Mouse (Mus musculus): ENCODE results near the gene Gm49380. TPM values are rescaled to one million over a fixed set of nuclear protein-coding genes. Genes with fewer than 3 reads are reported as not detected.

Gm49380 gene
- polyA plus RNA-seq, 1 experiment from 2014 or later: 0.36 TPM

DNA sequence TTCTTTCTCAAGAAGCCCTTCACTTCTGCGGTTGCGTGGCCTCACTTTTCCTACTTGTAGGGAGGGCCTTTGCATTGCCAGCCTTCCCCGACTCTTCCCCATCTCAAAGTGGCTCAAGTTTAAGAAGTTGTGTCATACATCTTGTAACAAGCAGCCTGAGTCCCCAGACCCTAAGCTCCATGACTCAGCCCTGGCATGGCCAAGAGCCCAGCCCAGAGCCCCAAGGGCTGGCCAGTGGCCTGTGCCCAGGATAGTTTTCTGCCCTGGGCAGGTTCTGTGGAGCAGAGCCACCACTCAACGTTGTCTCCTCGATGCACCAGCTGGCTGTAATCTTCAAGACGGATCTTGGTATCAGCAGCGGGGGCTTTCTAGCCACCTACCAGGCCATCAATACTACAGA lies 8.4 kb downstream of the Gm49380 start:
- H3K4me1 ChIP-seq: peaks cover 67% of the 10 kb centered on the region

GRCm38 (mm10) chr9:44101490-44101889 lies 11.8 kb downstream of the Gm49380 start, which contains the start of gene Mfrp:
Gene Mfrp (plus strand): TSS chr9:44101729.
- 53% methylated on average over 9 of the region's 9 CpGs for WGBS
- Histone ChIP-seq H3K9me3 (no peaks in the 10 kb centered on the region), H3K27ac (peak within 1 kb of the TSS; percentile 22), H3K27me3 (ENCODE audit: poor library complexity, severe bottlenecking) (no peaks in the 10 kb centered on the region), H3K4me3 (0 out of 2 replicates have a peak within 1 kb of the TSS, but pooled peaks have one; percentile 0), H3K36me3 (replicated peaks) (peaks cover 44% of the 10 kb centered on the region), H3K4me1 (peaks cover 42% of the 10 kb centered on the region)
- DNase-seq (ENCODE audit: extremely low spot score, low spot score): no peak

More for the DNA sequence above, 8.4 kb downstream of the Gm49380 start:
- H3K27me3 ChIP-seq (ENCODE audit: poor library complexity, severe bottlenecking): no peaks in the 10 kb centered on the region
- no peaks in the 10 kb centered on the region for H3K9me3 ChIP-seq
- 94% methylated on average over 7 of the region's 7 CpGs for WGBS
- H3K4me3 ChIP-seq: no peak overlapping the region
- H3K36me3 ChIP-seq (replicated peaks): peaks cover 73% of the 10 kb centered on the region
- no peak overlapping the region for H3K27ac ChIP-seq
- DNase-seq (ENCODE audit: extremely low spot score, low spot score): no peak

DNA sequence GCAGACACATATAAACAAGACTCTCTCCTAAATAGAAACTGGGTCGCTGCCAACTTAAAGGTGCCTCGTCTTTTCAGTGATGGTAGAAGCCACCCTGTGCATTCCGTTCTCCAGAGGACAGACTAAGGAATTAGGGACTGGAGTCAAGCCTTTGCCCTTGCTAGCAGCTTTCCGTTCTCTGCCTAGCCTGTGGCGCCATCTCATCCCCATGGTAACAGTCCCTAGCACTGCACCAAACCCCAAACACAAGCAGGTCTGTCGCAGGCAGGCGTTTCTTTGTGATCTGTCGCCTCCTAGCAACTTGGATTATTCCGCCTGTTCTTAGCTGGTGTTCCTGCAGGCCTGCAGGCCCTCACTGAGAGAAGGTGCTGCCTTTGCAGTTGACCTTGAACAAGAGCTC lies 16.8 kb downstream of the Gm49380 start:
- no peaks in the 10 kb centered on the region for H3K27me3 ChIP-seq (ENCODE audit: poor library complexity, severe bottlenecking)
- WGBS: 18% methylated on average over 9 of the region's 9 CpGs
- H3K4me1 ChIP-seq: peaks cover 26% of the 10 kb centered on the region
- peaks cover 18% of the 10 kb centered on the region for H3K36me3 ChIP-seq (replicated peaks)
- peak; percentile 65 for DNase-seq (ENCODE audit: extremely low spot score, low spot score)
- H3K4me3 ChIP-seq: no peak overlapping the region
- peak overlapping the region; percentile 54 for H3K27ac ChIP-seq
- no peaks in the 10 kb centered on the region for H3K9me3 ChIP-seq

DNA sequence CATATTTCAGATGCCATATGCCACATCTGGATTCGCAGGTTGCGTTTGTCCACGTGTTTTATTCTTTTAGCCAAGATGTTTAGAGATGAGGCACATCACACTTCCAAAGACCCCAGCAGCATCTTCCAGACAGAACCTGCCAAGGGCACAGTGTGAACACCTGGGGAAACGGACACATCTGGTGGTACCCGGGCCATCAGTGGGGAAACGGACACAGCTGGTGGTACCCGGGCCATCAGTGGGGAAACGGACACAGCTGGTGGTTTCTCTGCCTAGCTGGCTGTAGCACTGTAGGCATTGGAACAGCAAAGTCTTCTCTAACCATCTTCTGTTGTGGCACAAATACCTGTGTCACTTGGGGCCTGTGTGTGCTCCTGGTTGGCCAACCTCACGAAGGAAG lies 17.5 kb downstream of the Gm49380 start:
- Histone ChIP-seq H3K27me3 (ENCODE audit: poor library complexity, severe bottlenecking) (no peaks in the 10 kb centered on the region), H3K27ac (no peak overlapping the region), H3K9me3 (no peaks in the 10 kb centered on the region), H3K4me3 (no peak overlapping the region), H3K36me3 (replicated peaks) (peaks cover 25% of the 10 kb centered on the region), H3K4me1 (peaks cover 21% of the 10 kb centered on the region)
- DNase-seq (ENCODE audit: extremely low spot score, low spot score): no peak
- WGBS: 93% methylated on average over 9 of the region's 9 CpGs

- peaks cover 23% of the 10 kb centered on the region for H3K4me1 ChIP-seq
- H3K27ac ChIP-seq: no peak overlapping the region
- DNase-seq (ENCODE audit: extremely low spot score, low spot score): no peak
- no peak overlapping the region for H3K4me3 ChIP-seq
- H3K9me3 ChIP-seq: no peaks in the 10 kb centered on the region
- H3K27me3 ChIP-seq (ENCODE audit: poor library complexity, severe bottlenecking): no peaks in the 10 kb centered on the region
- 82% methylated on average over 3 of the region's 3 CpGs for WGBS
- peaks cover 34% of the 10 kb centered on the region for H3K36me3 ChIP-seq (replicated peaks)
Measured at GRCm38 (mm10) chr9:44094737-44095136, 18.6 kb downstream of the Gm49380 start.

DNA sequence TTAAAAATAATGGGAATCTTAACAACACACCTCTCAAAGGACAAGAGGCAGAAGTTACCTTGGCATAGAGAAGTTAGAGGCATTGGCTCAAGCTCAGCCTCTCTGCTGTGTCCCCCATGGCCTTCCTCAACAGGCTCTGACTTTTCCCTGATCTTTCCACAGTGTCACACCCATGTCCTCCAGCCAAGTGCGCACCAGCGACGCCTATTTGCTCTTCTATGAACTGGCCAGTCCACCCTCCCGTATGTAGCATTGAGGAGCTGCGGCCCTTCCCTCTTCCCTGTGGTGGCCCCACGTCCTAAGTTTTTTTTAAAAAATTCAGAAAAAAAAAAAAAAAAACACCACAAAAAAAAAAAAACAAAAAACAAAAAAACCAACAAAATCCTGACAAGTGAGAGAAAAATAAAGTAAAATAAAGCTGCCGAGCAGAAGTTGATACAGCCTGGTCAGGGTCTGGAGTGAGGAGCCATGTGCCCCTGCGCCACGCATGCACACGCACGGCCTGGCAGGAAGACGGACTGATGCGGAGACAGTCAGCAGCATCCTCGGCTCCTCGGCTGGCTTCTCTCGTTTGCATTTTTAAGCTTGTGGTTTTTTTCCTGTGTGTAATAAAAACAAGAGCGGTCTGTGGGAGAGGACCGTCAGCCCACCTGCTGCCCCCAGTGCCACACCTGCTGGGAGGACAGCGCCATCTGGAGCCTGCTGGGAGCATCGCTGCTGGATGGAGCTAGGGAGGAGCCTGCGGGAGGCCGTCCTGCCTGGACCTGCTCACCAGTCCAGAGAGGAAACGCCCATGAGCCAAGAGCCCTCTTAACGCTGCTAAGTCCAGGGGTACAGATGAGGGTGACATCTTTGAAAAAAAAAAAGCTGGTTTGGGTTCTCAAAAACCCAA lies 19.4 kb downstream of the Gm49380 start:
- Histone ChIP-seq H3K9me3 (no peaks in the 10 kb centered on the region), H3K36me3 (replicated peaks) (peaks cover 34% of the 10 kb centered on the region), H3K27ac (no peak overlapping the region), H3K4me3 (no peak overlapping the region), H3K4me1 (peaks cover 32% of the 10 kb centered on the region), H3K27me3 (ENCODE audit: poor library complexity, severe bottlenecking) (peaks cover 6% of the 10 kb centered on the region)
- peak; percentile 73 for DNase-seq (ENCODE audit: extremely low spot score, low spot score)
- WGBS: 37% methylated on average over 24 of the region's 24 CpGs

DNA sequence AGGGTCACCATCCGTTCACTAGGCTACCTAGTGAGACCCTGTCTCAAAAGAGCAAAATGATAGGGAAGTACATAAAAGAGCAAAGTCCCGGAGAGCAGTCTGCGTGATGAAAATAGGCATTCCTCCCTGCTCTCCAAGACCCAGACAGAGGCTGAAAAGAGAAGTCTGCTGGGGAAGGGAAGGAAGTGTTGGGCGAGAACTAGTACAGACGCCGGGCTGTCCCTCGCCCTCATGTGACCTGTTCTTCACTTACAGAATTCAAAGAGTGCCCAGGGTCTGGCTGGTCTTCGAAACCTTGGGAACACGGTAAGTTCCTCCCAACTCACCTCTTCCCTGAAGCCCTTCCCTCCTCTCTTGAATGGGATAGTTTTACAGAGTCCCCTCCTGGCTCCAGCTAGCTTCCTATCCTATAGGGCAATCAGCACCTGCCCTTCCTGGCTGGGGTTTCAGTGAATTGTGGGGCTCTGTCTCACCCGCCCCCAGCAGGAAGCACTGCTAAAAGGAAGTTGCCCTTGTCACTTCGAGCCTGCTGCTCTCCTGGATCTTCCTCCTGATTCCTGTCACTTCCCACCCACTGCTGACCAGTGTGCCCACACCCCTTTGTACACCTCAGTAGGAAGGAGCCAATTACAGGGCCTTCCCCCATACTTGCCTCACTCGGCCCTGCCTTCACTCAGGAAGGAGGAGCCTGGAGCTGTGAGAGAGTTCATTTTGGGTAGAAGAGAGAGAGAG lies 24.3 kb downstream of the Gm49380 start:
- no peaks in the 10 kb centered on the region for H3K9me3 ChIP-seq
- peaks cover 34% of the 10 kb centered on the region for H3K36me3 ChIP-seq (replicated peaks)
- H3K4me1 ChIP-seq: peaks cover 55% of the 10 kb centered on the region
- no peak for DNase-seq (ENCODE audit: extremely low spot score, low spot score)
- peaks cover 50% of the 10 kb centered on the region for H3K27me3 ChIP-seq (ENCODE audit: poor library complexity, severe bottlenecking)
- H3K27ac ChIP-seq: no peak overlapping the region
- WGBS: 69% methylated on average over 12 of the region's 12 CpGs
- no peak overlapping the region for H3K4me3 ChIP-seq

DNA sequence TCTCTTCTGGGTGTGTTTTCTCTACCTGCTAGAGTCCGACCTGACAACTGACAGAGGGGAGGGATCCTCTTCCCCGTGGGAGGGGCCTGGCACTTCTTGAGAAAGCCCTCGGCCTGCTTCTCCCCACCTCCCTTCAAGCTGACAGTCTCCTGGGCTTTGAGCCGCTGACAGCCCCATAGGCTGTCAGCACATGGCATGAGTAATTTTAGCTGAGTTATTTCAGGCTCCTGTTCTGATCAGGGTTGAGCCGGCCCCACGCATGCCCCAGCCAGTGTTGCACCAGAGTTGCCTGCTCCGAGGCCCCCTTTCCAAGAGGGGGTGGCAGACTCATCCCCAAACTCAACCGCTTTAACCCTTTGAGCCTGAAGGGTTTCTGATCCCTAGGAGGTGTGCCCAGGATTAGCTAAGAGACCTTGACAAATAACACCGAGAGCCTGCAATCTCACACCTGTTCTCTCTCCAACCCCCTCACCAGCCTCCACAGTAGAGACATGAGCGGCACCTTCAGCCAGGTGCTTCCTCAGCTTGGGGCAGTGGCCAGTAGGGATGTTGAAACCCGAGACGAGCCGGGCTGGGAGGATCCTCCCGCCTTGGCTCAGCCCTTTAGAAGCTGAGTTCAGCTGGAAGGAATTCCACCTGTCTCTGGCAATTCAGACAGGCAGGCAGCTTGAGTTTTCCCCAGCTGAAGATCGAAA lies 25.4 kb downstream of the Gm49380 start:
- H3K4me3 ChIP-seq: no peak overlapping the region
- no peak for DNase-seq (ENCODE audit: extremely low spot score, low spot score)

GRCm38 (mm10) chr9:44086960-44087359 lies 26.3 kb downstream of the Gm49380 start:
- DNase-seq (ENCODE audit: extremely low spot score, low spot score): no peak
- Histone ChIP-seq H3K9me3 (no peaks in the 10 kb centered on the region), H3K27me3 (ENCODE audit: poor library complexity, severe bottlenecking) (peaks cover 71% of the 10 kb centered on the region), H3K4me1 (peaks cover 61% of the 10 kb centered on the region), H3K27ac (no peak overlapping the region), H3K36me3 (replicated peaks) (peaks cover 21% of the 10 kb centered on the region), H3K4me3 (no peak overlapping the region)
- 35% methylated on average over 10 of the region's 10 CpGs for WGBS

More for the DNA sequence above, 25.4 kb downstream of the Gm49380 start:
- Histone ChIP-seq H3K27ac (no peak overlapping the region), H3K36me3 (replicated peaks) (peaks cover 29% of the 10 kb centered on the region), H3K27me3 (ENCODE audit: poor library complexity, severe bottlenecking) (peaks cover 62% of the 10 kb centered on the region), H3K9me3 (no peaks in the 10 kb centered on the region), H3K4me1 (peaks cover 61% of the 10 kb centered on the region)
- WGBS: 9% methylated on average over 15 of the region's 15 CpGs

- Histone ChIP-seq H3K9me3 (no peaks in the 10 kb centered on the region), H3K27me3 (ENCODE audit: poor library complexity, severe bottlenecking) (peaks cover 79% of the 10 kb centered on the region), H3K27ac (no peak overlapping the region), H3K4me3 (peak overlapping the region; percentile 72), H3K4me1 (peaks cover 68% of the 10 kb centered on the region), H3K36me3 (replicated peaks) (peaks cover 11% of the 10 kb centered on the region)
- 67% methylated on average over 15 of the region's 15 CpGs for WGBS
- DNase-seq (ENCODE audit: extremely low spot score, low spot score): no peak
Measured at GRCm38 (mm10) chr9:44085741-44086665, 27.3 kb downstream of the Gm49380 start.

DNA sequence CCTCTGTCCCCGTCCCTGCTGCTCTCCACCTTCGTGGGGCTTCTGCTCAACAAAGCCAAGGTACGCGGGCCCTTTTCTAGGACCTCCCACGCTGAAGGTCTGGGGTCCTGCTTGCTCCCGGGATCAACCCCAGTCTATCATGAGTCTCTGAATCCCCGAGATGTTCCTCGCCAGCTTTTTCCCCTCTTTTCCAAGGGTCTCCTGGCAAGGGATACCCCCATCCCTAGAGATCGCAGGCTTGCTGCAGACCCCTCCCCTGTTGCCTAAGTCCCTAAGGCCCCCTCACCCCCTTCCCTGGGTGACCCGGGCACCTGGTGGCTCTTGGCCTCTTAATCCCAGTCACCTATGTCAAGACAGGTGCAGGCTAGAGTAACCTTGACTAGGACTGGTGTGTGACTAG lies 28.0 kb downstream of the Gm49380 start:
- H3K27me3 ChIP-seq (ENCODE audit: poor library complexity, severe bottlenecking): peaks cover 86% of the 10 kb centered on the region
- H3K4me1 ChIP-seq: peaks cover 68% of the 10 kb centered on the region
- H3K9me3 ChIP-seq: no peaks in the 10 kb centered on the region
- peak overlapping the region; percentile 84 for H3K27ac ChIP-seq
- DNase-seq (ENCODE audit: extremely low spot score, low spot score): no peak
- H3K36me3 ChIP-seq (replicated peaks): peaks cover 4% of the 10 kb centered on the region; the same call in 1 of the 2 replicates
- peak overlapping the region; percentile 72 for H3K4me3 ChIP-seq
- WGBS: 2% methylated on average over 10 of the region's 10 CpGs

Data from forebrain, embryonic 10.5 days (tissue).